Mouse (Mus musculus): ENCODE results near the gene Pcnx2.

Gene Pcnx2

DNA sequence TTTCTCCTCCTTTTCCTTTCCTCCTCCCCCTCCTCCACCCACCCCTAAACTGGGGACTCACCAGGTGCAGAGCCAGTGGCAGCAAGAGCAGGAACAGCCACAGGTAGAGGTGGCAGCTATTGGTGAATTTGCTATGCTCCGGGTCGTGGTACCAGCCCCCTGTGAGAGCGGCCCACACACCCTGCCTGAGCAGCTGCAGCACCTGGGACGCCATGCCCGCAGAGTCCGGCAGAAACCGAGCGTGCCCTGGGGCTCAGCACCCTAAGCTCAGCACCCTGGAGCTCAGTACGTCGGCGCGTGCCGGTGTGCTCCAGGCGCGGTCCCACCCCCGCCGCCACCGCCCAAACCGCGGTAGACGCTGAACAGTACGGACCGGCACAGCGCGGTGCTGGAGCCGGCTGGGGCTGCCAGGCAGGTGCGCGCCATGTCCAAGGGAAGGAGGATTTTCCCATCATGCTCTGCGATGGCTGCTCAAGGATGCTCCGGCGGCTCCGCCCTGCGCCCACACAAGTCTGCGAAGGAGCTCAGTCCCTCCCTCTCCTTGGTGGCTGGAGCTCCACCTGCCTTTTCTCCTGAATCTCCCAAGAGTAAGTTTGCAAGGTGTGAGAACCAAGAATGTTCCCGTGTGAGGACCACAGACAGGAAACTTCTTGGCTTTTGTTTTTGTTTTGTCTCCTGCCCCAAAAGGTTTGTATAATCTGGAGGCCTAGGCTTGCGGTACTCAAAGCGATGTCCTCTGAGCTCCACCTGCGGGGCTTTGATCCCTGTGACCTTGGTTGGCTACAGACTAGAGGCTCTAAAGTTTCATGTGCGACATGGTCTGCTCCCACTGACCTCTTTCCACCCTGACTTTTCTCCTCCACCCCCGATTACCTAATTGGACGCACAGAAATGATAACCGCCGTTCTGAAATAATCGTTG, at the start of gene Pcnx2:
TSS of gene Pcnx2 (minus strand) at position 450 of the 921 bp plus-strand sequence.
- peak; percentile 68 for DNase-seq (ENCODE audit: low spot score)

DNA sequence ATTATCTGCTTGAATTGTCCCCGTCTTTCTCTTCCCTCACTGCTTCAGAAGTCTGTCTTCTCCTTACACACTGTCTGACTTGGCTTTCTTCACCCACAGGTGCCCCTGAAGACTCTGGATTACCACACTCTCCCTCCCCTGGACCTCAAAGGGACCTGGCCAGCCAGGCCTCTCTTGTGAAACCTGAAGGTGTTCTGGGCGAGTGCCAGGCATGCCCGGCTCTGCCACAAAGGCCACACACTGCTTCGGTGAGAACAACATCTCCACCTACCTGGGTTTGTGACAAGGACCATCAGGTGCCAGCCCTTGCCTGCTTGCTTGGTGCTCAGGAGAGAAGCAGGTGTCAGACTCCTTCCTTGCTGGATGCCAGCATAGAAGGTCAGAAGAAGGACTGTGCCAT, 46.4 kb upstream of the Pcnx2 start:
- DNase-seq (ENCODE audit: low spot score), result no peak

DNA sequence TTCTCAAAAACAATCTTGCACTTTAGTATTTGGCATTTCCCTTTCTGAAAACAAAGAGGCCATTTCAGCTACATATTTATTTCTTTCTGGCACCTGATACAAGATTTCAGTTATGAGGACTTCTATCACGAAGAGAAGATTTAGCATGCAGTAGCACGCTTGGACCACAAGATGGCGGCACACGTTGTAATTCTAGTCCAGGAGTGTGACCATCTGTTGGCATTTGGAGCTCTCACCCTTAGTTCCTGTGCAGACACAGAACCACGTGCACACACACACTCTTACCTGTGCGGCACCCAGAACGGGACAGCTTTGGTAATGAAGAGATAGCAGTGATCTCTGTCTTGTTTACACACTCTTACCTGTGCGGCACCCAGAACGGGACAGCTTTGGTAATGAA, 37.5 kb upstream of the Pcnx2 start:
- peak; percentile 68 for DNase-seq (ENCODE audit: low spot score)

DNA sequence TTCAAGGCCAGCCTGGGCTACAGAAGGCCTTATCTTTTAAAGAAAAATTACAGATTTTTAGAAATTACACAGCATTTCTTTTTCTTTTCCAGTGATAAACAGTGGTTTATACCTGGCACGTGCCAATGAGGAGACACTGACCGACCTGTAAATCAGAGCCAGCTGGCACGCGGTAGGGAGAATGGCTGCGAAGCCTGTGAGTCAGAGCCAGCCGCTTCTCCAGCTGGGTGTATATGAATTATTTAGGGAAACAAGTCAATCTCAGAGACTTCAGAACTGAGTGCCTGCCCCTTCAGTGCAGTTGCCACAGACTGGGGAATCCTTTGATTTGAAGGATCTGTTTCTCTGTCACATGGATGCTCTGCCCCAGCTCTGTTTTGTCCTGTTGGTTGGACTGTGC, 33.7 kb upstream of the Pcnx2 start:
- no peak for DNase-seq (ENCODE audit: low spot score)

DNA sequence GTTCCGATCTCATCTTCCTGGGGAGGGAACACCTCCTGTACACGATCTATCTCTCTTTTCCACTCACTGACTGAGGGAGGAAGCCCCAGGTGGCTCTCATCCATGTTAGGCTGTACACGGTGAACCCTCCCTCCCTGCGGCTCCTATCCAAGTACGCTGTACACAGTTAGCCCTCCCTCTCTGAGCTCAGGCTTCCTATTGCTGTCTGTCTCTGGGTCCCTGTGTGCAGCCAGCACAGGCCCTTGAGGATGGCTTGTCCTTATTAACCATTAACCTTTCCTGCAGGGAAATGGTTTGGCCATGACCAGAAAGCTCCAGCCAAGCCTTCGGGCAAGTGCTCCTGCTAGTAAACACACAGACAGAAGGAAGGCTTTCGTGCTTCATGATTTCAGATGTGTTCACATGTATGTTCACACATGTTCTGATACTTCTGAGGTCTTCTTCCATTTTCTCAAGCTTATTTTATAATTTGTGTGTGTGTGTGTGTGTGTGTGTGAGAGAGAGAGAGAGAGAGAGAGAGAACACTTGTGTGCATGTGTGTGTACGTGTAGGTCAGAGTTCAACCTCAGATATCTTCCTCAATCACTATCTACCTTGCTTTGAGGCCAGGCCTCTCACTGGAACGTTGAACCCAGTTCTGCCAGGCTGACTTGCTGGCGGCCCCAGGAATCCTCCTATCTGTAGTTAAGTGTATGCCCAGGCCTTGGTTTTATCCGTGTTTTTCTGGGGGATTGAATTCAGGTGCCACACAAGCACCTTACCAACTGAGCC, 32.3 kb upstream of the Pcnx2 start:
- no peak for DNase-seq (ENCODE audit: low spot score)

DNA sequence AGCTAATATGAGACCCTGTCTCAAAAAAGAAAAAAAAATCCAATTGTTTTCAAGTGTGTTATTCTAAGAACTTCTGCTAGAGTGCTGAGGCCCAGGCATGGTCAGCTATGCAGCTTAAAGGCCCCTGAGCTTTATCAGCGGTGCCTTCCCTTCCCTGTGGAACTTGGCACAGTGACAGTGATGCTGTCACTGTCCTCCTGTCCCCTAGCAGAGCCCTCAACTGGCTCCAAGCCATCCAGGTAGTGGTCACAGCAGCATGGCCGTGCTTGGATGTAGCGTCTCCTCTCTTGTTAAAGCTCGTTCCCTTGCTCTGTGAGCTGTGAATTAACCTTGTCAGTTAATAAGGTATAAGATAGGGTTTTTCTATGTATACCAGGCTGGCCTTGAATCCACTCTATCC, 28.5 kb upstream of the Pcnx2 start:
- no peak for DNase-seq (ENCODE audit: low spot score)

DNA sequence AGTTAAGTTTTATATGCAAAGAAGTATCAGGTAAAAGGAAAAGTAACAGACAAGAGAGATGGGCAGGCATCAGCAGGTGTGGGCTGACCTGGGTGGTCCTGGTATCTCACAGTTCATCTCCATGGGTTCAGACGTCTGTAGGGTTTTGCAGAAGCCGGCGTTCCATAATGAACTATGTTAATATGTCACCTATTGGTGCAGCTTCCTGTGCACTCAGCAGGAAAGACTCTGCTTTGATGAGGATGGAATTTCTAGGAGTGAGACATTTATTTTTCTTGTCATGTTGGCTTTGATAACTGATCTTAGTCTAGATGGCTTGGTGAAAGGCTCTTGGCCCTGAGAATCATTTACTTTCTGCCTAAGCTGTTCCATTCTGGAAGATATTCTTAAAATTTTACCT, 24.2 kb upstream of the Pcnx2 start:
- DNase-seq (ENCODE audit: low spot score), result no peak

DNA sequence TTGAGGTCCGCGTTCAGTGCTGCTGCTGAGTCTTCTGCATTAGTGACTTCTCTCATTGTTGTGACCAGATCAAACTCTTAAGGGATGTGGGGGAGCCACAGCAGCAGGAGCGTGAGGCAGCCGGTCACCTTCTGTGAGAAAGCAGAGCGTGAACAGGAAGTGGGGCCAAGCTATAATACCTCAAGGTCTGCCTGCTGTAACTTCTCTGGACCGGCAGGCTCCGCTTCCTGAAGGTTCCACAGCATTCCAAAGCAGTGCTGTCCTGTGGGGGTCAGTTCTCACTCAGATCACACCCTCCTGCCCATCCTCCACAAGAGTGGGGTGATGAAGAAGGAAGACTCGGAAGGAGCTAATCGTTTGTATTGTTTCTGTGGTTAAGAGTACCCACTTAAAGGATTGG, 22.6 kb upstream of the Pcnx2 start:
- no peak for DNase-seq (ENCODE audit: low spot score)

DNA sequence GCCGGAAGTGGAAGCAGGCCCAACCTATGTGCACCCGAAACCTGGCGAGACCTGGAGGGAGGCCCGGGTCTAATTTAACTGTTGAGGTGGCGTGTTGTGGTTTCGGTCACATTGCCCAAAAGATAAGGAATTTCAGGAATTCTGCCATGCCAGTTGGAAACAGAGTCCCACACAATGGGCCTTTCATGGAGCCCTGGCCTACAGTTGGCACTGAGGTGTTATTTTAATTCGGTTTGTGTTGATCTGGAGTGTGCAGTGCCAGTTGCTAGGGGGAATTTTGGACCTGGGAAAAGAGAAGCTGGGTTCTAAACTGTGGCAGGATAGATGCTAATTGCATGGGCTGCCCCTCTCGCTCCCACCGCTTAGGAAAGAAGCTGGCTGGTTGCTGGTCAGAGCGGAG, 22.2 kb upstream of the Pcnx2 start:
- DNase-seq (ENCODE audit: low spot score), result no peak

DNA sequence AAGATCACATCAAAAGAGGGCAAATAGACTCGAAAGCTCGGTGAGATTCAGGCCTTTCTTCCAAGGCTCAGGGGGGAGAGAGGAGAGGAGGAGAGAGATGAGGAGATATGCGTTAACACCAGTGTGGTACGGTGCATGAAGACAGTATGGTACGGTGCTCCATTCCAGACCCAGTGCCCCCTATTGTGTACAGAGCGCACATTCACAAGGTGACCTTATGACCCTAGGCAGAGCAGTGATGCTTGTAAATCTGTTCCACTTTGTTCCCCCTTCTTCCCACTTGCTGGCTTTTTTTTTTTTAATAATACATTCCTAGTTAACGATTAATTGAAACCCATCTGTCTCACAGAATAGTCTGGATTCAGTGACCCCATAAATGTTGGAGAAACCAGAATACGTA, 21.4 kb upstream of the Pcnx2 start:
- DNase-seq (ENCODE audit: low spot score), result no peak

DNA sequence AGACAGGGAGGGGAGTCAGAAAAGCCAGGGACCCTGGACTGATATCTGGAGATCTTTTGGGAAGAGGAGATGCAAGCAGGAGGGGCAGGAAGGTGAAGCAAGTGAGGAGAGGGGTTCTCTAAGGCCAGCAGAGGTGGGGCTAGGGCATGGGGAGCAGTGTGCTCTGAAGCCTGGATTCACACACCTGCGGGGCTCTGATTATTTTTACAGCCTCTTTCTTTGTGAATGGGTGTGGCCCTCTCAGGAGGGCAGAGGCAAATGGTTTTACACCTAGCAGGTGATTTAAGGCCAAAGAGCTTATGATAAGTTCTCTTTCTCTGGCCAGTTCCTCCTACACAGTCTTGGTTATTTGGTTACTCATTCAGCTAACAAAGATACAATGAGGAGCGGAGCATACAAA, 20.6 kb upstream of the Pcnx2 start:
- DNase-seq (ENCODE audit: low spot score), result no peak

DNA sequence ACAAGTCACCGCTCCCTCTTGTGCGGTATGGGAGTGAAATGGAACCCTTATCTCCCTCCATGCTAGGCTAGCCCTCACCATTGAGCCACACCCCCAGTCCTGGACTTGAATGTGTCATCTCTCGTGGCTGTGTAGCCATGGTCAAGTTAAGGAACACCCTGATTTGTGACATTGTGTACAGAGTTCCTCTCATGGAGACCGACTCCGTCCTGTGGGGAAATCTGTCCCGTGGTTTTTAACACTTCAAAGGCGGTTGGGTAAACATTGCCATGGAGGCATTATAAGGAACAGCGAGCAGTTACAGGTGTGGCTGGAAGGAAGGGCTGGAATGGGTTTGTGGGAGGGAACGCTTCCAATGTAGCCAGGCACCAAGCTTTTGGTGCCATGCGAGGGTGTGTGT, 18.9 kb upstream of the Pcnx2 start:
- no peak for DNase-seq (ENCODE audit: low spot score)

DNA sequence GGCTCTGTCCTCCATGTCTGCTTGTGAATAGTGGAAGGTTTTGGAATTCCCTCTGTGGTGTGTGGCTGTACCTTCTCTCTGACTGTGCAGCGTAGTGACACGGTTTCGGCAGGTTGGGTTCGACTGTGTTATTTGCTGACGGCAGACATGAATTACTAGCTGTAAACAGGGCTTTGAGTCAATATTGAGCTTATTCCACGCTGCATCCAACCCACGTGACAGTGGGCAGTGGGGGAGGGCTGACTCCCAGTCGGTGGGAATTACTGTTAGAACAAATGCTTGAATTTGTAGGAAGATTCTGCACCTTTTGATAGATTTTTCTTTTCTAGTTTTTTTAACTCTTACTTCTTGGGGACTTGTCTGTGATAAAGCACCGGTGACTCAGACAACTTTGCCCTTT, 16.3 kb upstream of the Pcnx2 start:
- no peak for DNase-seq (ENCODE audit: low spot score)

DNA sequence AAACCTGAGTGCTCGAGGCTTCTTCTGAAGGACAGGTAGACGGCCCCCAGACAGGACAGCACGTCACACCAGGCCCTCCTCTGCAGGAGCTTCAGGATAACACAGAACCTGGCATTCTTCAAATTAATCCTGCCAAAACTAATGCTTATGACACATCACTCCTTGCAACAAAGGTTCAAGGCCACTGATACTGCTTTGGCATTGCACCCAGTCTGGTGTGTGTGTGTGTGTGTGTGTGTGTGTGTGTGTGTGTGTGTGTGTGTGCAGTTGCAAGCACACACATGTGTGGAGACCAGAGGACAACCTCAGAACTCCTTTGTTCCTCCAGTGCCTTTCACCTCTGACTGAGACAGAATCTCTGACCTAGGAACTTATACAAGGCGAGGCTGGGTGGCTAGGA, 15.1 kb upstream of the Pcnx2 start:
- DNase-seq (ENCODE audit: low spot score), result no peak

DNA sequence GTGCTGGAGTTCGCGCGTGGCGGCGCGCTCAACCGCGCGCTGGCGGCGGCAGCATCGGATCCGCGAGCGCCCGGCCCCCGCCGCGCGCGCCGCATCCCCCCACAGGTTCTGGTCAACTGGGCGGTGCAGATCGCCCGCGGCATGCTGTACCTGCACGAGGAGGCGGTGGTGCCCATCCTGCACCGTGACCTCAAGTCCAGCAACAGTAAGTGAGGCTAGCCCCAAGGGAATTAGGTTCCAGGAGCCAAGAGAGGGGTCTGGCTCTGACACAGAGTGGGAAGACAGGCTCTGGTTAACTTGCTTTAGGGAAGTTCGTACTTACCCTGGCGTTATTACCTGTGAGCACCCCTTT, 13.1 kb upstream of the Pcnx2 start:
- no peak for DNase-seq (ENCODE audit: low spot score)

DNA sequence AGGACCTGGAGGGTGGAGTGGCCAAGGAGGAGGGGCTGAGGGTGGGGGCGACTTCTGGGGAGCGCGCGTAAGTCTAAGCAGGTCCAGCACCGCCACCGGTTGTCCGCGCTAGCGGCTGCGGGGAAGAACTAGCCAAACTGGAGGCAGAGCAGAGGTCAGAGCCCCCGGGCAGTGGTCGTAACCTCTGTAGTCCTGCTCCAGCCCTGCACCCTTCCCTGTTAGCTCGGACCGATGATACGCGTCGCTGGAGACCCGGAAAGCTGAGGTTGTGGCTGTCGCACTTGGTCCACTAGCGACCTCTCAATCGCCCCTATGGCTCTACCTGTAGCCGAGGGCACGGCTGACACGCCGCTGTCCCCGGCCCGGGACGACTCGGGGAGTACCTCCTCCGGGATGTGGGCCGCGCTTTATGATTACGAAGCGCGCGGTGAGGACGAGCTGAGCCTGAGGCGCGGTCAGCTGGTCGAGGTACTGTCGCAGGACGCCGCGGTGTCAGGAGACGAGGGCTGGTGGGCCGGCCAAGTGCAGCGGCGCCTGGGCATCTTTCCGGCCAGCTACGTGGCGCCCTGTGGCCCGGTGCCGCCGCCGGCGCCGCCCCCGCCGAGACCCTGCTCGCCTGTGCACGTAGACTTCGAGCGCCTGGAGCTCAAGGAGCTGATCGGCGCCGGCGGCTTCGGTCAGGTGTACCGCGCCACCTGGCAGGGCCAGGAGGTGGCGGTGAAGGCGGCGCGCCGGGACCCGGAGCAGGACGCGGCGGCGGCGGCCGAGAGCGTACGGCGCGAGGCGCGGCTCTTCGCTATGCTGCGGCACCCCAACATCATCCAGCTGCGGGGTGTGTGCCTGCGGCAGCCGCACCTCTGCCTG, 12.5 kb upstream of the Pcnx2 start, which contains the start of gene Map3k21:
TSS of gene Map3k21 (plus strand) at position 86 of the 864 bp plus-strand sequence.
- DNase-seq (ENCODE audit: low spot score), result no peak

DNA sequence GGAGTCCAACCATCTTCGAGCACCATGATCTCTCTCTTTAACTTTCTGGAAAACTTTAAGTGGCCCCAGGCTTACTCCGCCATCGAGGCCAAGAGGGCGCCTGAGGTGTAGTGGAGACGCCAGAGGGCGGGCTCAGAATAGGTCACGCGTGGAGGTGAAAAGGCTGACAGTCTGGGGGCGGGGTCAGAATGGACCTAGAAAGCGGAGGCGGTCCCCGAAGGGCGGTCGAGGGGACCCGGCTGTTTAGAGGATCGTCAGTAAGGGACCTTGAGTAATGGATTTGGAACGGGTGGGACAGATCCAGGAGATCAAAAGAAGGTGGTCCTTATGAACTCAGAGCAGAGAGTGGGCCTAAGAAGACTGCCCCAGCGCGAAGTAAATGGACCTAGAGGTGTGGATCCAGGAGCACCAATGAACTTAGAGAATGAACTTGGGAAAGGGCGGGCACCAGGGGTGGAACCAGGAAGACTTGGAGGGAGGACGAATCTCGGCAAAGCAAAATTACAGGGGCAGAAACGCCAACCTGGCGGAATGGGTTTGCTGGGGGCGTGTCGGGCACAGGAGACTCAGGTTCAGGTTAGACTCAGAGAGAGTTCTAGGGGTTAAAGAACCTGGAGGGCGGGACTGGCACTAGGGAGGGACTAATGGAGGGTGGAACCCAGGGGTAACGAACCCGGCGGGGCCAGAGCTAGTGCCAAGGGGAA, 11.7 kb upstream of the Pcnx2 start:
- no peak for DNase-seq (ENCODE audit: low spot score)

DNA sequence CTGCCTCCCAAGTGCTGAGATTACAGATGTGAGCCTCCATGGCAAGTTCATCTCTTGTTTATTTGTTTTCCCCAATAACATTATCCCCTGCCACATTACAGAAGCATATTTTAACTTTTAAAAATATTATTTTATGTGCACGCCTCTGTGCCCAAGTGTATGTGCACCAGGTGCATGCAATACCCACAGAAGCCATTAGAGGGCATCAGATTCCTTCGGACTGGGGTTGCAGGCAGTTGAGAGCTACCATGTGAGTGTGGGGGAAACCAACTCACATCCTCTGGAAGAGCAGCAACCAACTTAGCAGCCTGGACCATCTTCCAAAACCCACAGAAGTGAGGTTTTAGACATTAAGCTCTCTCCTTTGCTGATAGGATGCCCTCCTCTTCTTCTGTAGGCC, 9.2 kb upstream of the Pcnx2 start:
- DNase-seq (ENCODE audit: low spot score), result no peak

DNA sequence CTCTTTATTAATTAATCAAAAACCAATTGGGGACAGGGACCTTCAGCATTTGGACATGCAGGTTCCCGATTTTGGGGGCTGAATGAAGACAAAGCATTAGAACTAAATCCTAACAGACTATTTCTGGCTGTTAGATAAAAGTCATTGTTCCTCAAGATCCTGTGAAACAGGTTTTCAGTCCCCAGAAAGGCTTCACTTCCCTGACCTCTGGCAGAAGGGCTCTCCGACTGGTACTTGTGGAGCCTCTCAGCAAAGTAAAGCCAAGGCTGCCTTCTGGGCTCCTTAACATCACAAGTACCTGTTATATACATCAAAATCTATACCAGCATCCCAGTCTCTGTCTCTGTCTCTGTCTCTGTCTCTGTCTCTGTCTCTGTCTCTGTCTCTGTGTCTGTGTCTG, 7.2 kb upstream of the Pcnx2 start:
- no peak for DNase-seq (ENCODE audit: low spot score)

DNA sequence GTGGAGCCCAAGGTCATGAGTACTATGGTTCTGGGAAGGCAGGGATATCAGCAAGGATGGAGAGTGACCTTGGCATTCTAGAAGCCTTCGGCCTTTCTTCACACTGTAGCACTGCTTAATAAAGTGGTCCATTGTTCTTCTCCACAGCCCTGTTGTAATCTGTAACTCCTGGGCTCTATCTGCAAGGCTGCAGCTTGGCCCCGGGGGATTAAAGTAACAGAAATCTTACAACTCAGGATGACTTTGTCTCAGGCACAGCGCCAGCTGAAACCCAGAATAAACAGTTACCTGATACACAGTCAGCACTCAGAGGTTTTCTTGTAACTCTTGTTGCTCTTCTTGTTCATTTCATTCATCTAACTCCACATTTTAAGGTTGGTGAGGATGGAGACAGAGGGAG, 4.4 kb upstream of the Pcnx2 start:
- no peak for DNase-seq (ENCODE audit: low spot score)

DNA sequence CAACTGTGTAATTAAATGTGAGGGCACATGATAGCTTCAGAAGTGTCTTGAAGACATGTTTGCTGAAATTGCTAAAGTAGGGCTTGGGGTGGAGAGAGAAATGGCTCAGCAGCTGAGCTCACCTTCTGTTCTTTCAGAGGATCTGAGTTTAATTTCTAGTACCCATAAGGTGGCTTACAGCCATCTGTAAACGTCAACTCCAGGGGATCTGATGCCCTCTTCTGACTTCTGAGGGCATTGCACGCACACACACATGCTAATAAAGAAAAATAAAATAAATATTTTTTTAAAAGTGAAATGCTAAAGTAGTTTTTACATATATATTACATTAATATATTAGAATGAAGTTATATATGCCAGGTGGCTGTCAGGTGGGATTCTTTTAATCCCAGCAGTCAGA, 3.0 kb upstream of the Pcnx2 start:
- DNase-seq (ENCODE audit: low spot score), result no peak

DNA sequence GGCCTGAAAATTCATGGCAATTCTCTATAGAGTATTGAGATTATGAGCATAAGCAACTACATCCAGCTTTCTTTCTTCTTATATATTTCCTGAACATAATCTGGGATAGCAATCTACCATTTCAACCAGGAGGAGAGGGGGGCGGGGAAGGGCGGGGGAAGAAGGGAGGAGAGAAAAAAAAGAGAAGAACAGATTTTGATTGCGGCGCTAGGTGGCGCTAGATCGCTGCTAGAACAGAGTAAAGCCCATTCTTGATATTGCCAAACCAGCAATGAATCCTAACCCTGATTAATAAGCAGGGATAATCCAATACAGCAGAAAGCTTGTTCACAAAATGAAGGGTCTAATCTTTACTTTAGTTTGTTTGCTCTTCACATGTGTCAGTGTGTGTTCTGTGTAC, 782 bp upstream of the Pcnx2 start:
- peak; percentile 69 for DNase-seq (ENCODE audit: low spot score)

Data from layer of hippocampus, adult 11-12 months (tissue).